In genomic region chr1:194768799-194769198, GRCm38 (mm10) we compare ENCODE assay signal across 25 mouse cellular contexts.
"Had no signal": no experiment of that assay in that cellular context is flagged by ENCODE, and none has a peak within 500 bp of the region (broad histone marks: within the 10 kb centered on the region; RNA-seq: fewer than 3 reads in every experiment).

No protein-coding gene starts in this region.

- H3K9me3 ChIP-seq: heart, embryonic 13.5 days; heart, embryonic 15.5 days; hindbrain, embryonic 10.5 days; hindbrain, embryonic 12.5 days; intestine, embryonic 15.5 days; limb, embryonic 10.5 days; limb, embryonic 12.5 days had no signal

- H3K9ac ChIP-seq: heart, embryonic 13.5 days; heart, embryonic 15.5 days; hindbrain, embryonic 12.5 days; hindbrain, embryonic 14.5 days; intestine, embryonic 15.5 days; limb, embryonic 12.5 days had no signal

- ATAC-seq: forebrain, embryonic 16.5 days; inflammation-experienced regulatory T-cells, adult 6 months; intestine, embryonic 15.5 days; intestine, postnatal 0 days had no signal

- H3K27me3 ChIP-seq: heart, embryonic 13.5 days; heart, embryonic 15.5 days; hindbrain, embryonic 12.5 days; intestine, embryonic 15.5 days; limb, embryonic 12.5 days had no signal

- H3K36me3 ChIP-seq: limb, embryonic 10.5 days; limb, embryonic 12.5 days had no signal

- H3K4me3 ChIP-seq: gastrocnemius, adult 2 months; heart, adult 2 months; heart, embryonic 13.5 days; heart, embryonic 15.5 days; hindbrain, embryonic 10.5 days; hindbrain, embryonic 12.5 days; intestine, embryonic 15.5 days; layer of hippocampus, adult 2 months; left cerebral cortex, adult 2 months; limb, embryonic 10.5 days; limb, embryonic 12.5 days had no signal

- DNase-seq: gastrocnemius, adult 2 months; gastrocnemius, postnatal 10 days; gastrocnemius, postnatal 25 days; heart, adult 2 months; heart, postnatal 14 days; heart, postnatal 4 days; kidney, adult 18-20 months; kidney, adult 8-10 months; kidney, postnatal 10 days; kidney, postnatal 25 days; kidney, postnatal 4 days had no signal

- H3K4me2 ChIP-seq: heart, embryonic 11.5 days; heart, embryonic 13.5 days; heart, embryonic 15.5 days; hindbrain, embryonic 12.5 days; hindbrain, embryonic 14.5 days; intestine, embryonic 15.5 days; limb, embryonic 12.5 days had no signal

- H3K27ac ChIP-seq: gastrocnemius, adult 2 months; heart, adult 2 months; heart, embryonic 13.5 days; heart, embryonic 15.5 days; hindbrain, embryonic 10.5 days; hindbrain, embryonic 12.5 days; hindbrain, embryonic 14.5 days; intestine, embryonic 15.5 days; layer of hippocampus, adult 2 months; left cerebral cortex, adult 2 months; limb, embryonic 10.5 days; limb, embryonic 12.5 days had no signal

- H3K4me1 ChIP-seq: heart, embryonic 13.5 days; heart, embryonic 15.5 days; hindbrain, embryonic 10.5 days; hindbrain, embryonic 12.5 days; intestine, embryonic 15.5 days; limb, embryonic 12.5 days had no signal
